Mouse (Mus musculus): Measurements from ENCODE around the gene Plpp1. TPM values are rescaled to one million over a fixed set of nuclear protein-coding genes. Genes with fewer than 3 reads are reported as not detected.

The Plpp1 gene
- polyA plus RNA-seq, 1 experiment = 5.1 TPM

GRCm38 (mm10) chr13:112823236-112823910, 22.8 kb downstream of the Plpp1 start:
- Histone ChIP-seq H3K4me1 (ENCODE audit: control insufficient read depth) (peaks cover 28% of the 10 kb centered on the region), H3K27me3 (ENCODE audit: control insufficient read depth) (no peaks in the 10 kb centered on the region), H3K36me3 (ENCODE audit: control insufficient read depth) (peaks cover 76% of the 10 kb centered on the region), H3K4me3 (replicated peaks) (no peak overlapping the region), H3K9me3 (ENCODE audit: control insufficient read depth, low read length) (no peaks in the 10 kb centered on the region)
- TF ChIP-seq TAL1 (IDR thresholded peaks at IDR 0.05; ENCODE audit: low read length) = no peak
- TF ChIP-seq GATA1 (IDR thresholded peaks at IDR 0.05; ENCODE audit: low read length) = no peak

GRCm38 (mm10) chr13:112823911-112824648, 23.5 kb downstream of the Plpp1 start:
- peaks cover 69% of the 10 kb centered on the region for H3K36me3 ChIP-seq (ENCODE audit: control insufficient read depth)
- no peaks in the 10 kb centered on the region for H3K27me3 ChIP-seq (ENCODE audit: control insufficient read depth)
- peaks cover 24% of the 10 kb centered on the region for H3K4me1 ChIP-seq (ENCODE audit: control insufficient read depth)
- no peak overlapping the region for H3K4me3 ChIP-seq (replicated peaks)
- no peak for TF ChIP-seq TAL1 (IDR thresholded peaks at IDR 0.05; ENCODE audit: low read length)
- no peak for TF ChIP-seq GATA1 (IDR thresholded peaks at IDR 0.05; ENCODE audit: low read length)
- H3K9me3 ChIP-seq (ENCODE audit: control insufficient read depth, low read length) = no peaks in the 10 kb centered on the region

- Histone ChIP-seq H3K4me3 (replicated peaks) (no peak overlapping the region), H3K27me3 (ENCODE audit: control insufficient read depth) (peaks cover 2% of the 10 kb centered on the region), H3K36me3 (ENCODE audit: control insufficient read depth) (peaks cover 70% of the 10 kb centered on the region), H3K4me1 (ENCODE audit: control insufficient read depth) (peaks cover 22% of the 10 kb centered on the region), H3K9me3 (ENCODE audit: control insufficient read depth, low read length) (no peaks in the 10 kb centered on the region)
- TF ChIP-seq TAL1 (IDR thresholded peaks at IDR 0.05; ENCODE audit: low read length) (no peak), GATA1 (IDR thresholded peaks at IDR 0.05; ENCODE audit: low read length) (no peak)
These were observed 24.9 kb downstream of the Plpp1 start for GRCm38 (mm10) chr13:112825479-112825878.

- H3K4me1 ChIP-seq (ENCODE audit: control insufficient read depth) = peaks cover 32% of the 10 kb centered on the region
- H3K4me3 ChIP-seq (replicated peaks) = no peak overlapping the region
- H3K27me3 ChIP-seq (ENCODE audit: control insufficient read depth) = peaks cover 3% of the 10 kb centered on the region
- H3K36me3 ChIP-seq (ENCODE audit: control insufficient read depth) = peaks cover 63% of the 10 kb centered on the region
- no peaks in the 10 kb centered on the region for H3K9me3 ChIP-seq (ENCODE audit: control insufficient read depth, low read length)
- no peak for TF ChIP-seq GATA1 (IDR thresholded peaks at IDR 0.05; ENCODE audit: low read length)
- no peak for TF ChIP-seq TAL1 (IDR thresholded peaks at IDR 0.05; ENCODE audit: low read length)
These were observed 29.0 kb downstream of the Plpp1 start for GRCm38 (mm10) chr13:112829619-112830018.

GRCm38 (mm10) chr13:112832589-112832988, 32.0 kb downstream of the Plpp1 start:
- H3K4me1 ChIP-seq (ENCODE audit: control insufficient read depth) = peaks cover 55% of the 10 kb centered on the region
- no peak for TF ChIP-seq GATA1 (IDR thresholded peaks at IDR 0.05; ENCODE audit: low read length)
- no peak for TF ChIP-seq TAL1 (IDR thresholded peaks at IDR 0.05; ENCODE audit: low read length)

GRCm38 (mm10) chr13:112833253-112833894, 32.8 kb downstream of the Plpp1 start:
- Histone ChIP-seq H3K9me3 (ENCODE audit: control insufficient read depth, low read length) (no peaks in the 10 kb centered on the region), H3K4me1 (ENCODE audit: control insufficient read depth) (peaks cover 62% of the 10 kb centered on the region), H3K36me3 (ENCODE audit: control insufficient read depth) (peaks cover 57% of the 10 kb centered on the region), H3K4me3 (replicated peaks) (no peak overlapping the region), H3K27me3 (ENCODE audit: control insufficient read depth) (peaks cover 3% of the 10 kb centered on the region)
- TF ChIP-seq TAL1 (IDR thresholded peaks at IDR 0.05; ENCODE audit: low read length) (no peak), GATA1 (IDR thresholded peaks at IDR 0.05; ENCODE audit: low read length) (no peak)

More at GRCm38 (mm10) chr13:112832589-112832988, 32.0 kb downstream of the Plpp1 start:
- H3K9me3 ChIP-seq (ENCODE audit: control insufficient read depth, low read length) = no peaks in the 10 kb centered on the region
- peaks cover 55% of the 10 kb centered on the region for H3K36me3 ChIP-seq (ENCODE audit: control insufficient read depth)
- H3K4me3 ChIP-seq (replicated peaks) = no peak overlapping the region
- H3K27me3 ChIP-seq (ENCODE audit: control insufficient read depth) = peaks cover 3% of the 10 kb centered on the region

GRCm38 (mm10) chr13:112833895-112834263, 33.3 kb downstream of the Plpp1 start:
- Histone ChIP-seq H3K4me1 (ENCODE audit: control insufficient read depth) (peaks cover 67% of the 10 kb centered on the region), H3K4me3 (replicated peaks) (no peak overlapping the region), H3K27me3 (ENCODE audit: control insufficient read depth) (peaks cover 3% of the 10 kb centered on the region), H3K9me3 (ENCODE audit: control insufficient read depth, low read length) (no peaks in the 10 kb centered on the region), H3K36me3 (ENCODE audit: control insufficient read depth) (peaks cover 62% of the 10 kb centered on the region)
- TF ChIP-seq GATA1 (IDR thresholded peaks at IDR 0.05; ENCODE audit: low read length) = no peak
- TF ChIP-seq TAL1 (IDR thresholded peaks at IDR 0.05; ENCODE audit: low read length) = no peak

- peaks cover 59% of the 10 kb centered on the region for H3K36me3 ChIP-seq (ENCODE audit: control insufficient read depth)
- H3K27me3 ChIP-seq (ENCODE audit: control insufficient read depth) = peaks cover 3% of the 10 kb centered on the region
- H3K9me3 ChIP-seq (ENCODE audit: control insufficient read depth, low read length) = no peaks in the 10 kb centered on the region
- no peak for TF ChIP-seq GATA1 (IDR thresholded peaks at IDR 0.05; ENCODE audit: low read length)
- no peak for TF ChIP-seq TAL1 (IDR thresholded peaks at IDR 0.05; ENCODE audit: low read length)
- no peak overlapping the region for H3K4me3 ChIP-seq (replicated peaks)
- peaks cover 75% of the 10 kb centered on the region for H3K4me1 ChIP-seq (ENCODE audit: control insufficient read depth)
These were observed 34.5 kb downstream of the Plpp1 start for GRCm38 (mm10) chr13:112835113-112835512.

GRCm38 (mm10) chr13:112836951-112837350, 36.4 kb downstream of the Plpp1 start:
- TF ChIP-seq TAL1 (IDR thresholded peaks at IDR 0.05; ENCODE audit: low read length) = no peak
- no peak overlapping the region for H3K4me3 ChIP-seq (replicated peaks)
- no peaks in the 10 kb centered on the region for H3K9me3 ChIP-seq (ENCODE audit: control insufficient read depth, low read length)
- peaks cover 67% of the 10 kb centered on the region for H3K36me3 ChIP-seq (ENCODE audit: control insufficient read depth)
- H3K4me1 ChIP-seq (ENCODE audit: control insufficient read depth) = peaks cover 77% of the 10 kb centered on the region
- H3K27me3 ChIP-seq (ENCODE audit: control insufficient read depth) = no peaks in the 10 kb centered on the region
